21 mouse cellular contexts compared by ENCODE assay signal in the genomic region with DNA sequence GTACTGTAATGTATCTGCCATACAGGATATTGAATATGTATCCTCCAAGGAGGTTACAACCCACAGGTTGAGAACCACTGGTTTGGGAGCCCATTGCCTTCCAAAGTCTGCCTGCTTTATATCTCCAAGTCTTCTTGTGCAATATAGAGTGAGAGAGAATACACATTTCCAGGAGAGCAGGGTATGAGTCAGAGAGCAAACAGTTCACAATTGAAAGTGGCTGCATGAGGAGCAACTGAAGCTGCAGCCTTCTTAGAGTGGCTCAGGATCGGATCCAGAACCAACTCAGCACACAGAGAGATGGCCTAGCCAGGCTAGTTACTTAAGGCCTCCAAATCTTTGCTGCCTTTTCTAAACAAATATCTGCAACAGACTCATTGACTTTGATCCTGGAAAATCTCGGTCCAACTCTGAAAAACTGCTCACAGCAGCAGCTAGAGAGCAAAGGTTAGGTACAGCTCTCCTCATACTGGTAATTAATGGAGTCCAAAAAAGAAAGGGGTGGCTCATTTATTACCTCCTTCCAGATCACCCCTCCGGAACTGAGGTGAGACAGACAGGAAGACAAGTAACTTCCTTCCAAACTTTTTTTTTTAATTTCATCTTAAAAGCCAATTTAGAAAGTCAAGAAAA. TPM values are rescaled to one million over a fixed set of nuclear protein-coding genes. Genes with fewer than 3 reads are reported as not detected.
DNase-seq lines count a peak whose midpoint lies in the region; ATAC-seq and TF ChIP-seq lines count a peak whose summit lies in the region.
"Had no signal": no experiment of that assay in that cellular context is flagged by ENCODE, and none has a peak within 500 bp of the region (broad histone marks: within the 10 kb centered on the region; RNA-seq: fewer than 3 reads in every experiment).

No protein-coding gene starts in this region.

- no peak for TF ChIP-seq EP300 in lung, postnatal 0 days (IDR thresholded peaks at IDR 0.05)

- no peak overlapping the region for H3K27ac ChIP-seq in intestine, postnatal 0 days (ENCODE audit: low read depth, low read length)
- no peak overlapping the region for H3K27ac ChIP-seq in lung, postnatal 0 days (ENCODE audit: low read length)
- H3K27ac ChIP-seq: hindbrain, embryonic 15.5 days; limb, embryonic 13.5 days; liver, embryonic 15.5 days; midbrain, embryonic 13.5 days; neural tube, embryonic 13.5 days had no signal

- 30% methylated on average over 3 of the region's 3 CpGs for WGBS in intestine, postnatal 0 days
- 33% methylated on average over 3 of the region's 3 CpGs for WGBS in lung, postnatal 0 days

- peak; percentile 27 for DNase-seq in kidney, postnatal 14 days
- DNase-seq in kidney, postnatal 10 days: no peak
- DNase-seq in lung, postnatal 0 days (ENCODE audit: low spot score): peak; percentile 64
- DNase-seq in yolk sac, embryonic 10.5 days (ENCODE audit: low spot score): peak; percentile 18
- DNase-seq in adrenal gland, adult 8-10 months: no peak
- DNase-seq: adrenal gland, adult 2 months; cerebellum, adult 9-10 months; gastrocnemius, postnatal 14 days; heart, adult 18-20 months; heart, postnatal 36 days; right cerebral cortex, adult 18-20 months; thymus, postnatal 36 days had no signal

- no peak overlapping the region for H3K4me2 ChIP-seq in intestine, postnatal 0 days (replicated peaks; ENCODE audit: low read depth)
- no peak overlapping the region for H3K4me2 ChIP-seq in lung, postnatal 0 days (replicated peaks; ENCODE audit: low read depth, low read length)
- H3K4me2 ChIP-seq: hindbrain, embryonic 15.5 days; limb, embryonic 13.5 days; liver, embryonic 15.5 days; midbrain, embryonic 13.5 days; neural tube, embryonic 13.5 days had no signal

- ATAC-seq in intestine, postnatal 0 days: peak; percentile 63
- peak; percentile 72 for ATAC-seq in lung, postnatal 0 days
- no peak for ATAC-seq in erythroid progenitor cell, adult 5-6 weeks (replicated peaks; ENCODE audit: low FRiP score, poor library complexity, severe bottlenecking)
- ATAC-seq: forebrain, embryonic 14.5 days; midbrain, embryonic 13.5 days had no signal

- no peaks in the 10 kb centered on the region for H3K4me1 ChIP-seq in intestine, postnatal 0 days (replicated peaks; ENCODE audit: control insufficient read depth, insufficient read depth, low read length)
- H3K4me1 ChIP-seq in lung, postnatal 0 days (ENCODE audit: insufficient read depth, low read depth, low read length): no peaks in the 10 kb centered on the region
- H3K4me1 ChIP-seq: hindbrain, embryonic 15.5 days; liver, embryonic 15.5 days; midbrain, embryonic 13.5 days; neural tube, embryonic 13.5 days had no signal

- TF ChIP-seq CTCF in intestine, postnatal 0 days (IDR thresholded peaks at IDR 0.05; ENCODE audit: low read depth): no peak
- no peak for TF ChIP-seq CTCF in lung, postnatal 0 days (IDR thresholded peaks at IDR 0.05)

- H3K9me3 ChIP-seq in intestine, postnatal 0 days (ENCODE audit: control insufficient read depth): no peaks in the 10 kb centered on the region
- H3K9me3 ChIP-seq in lung, postnatal 0 days (ENCODE audit: low read length): no peaks in the 10 kb centered on the region
- H3K9me3 ChIP-seq: hindbrain, embryonic 15.5 days; limb, embryonic 13.5 days; liver, embryonic 15.5 days; midbrain, embryonic 13.5 days; neural tube, embryonic 13.5 days had no signal

- no peaks in the 10 kb centered on the region for H3K36me3 ChIP-seq in intestine, postnatal 0 days (ENCODE audit: control insufficient read depth, insufficient read depth)
- H3K36me3 ChIP-seq in lung, postnatal 0 days (ENCODE audit: insufficient read depth, low read length): no peaks in the 10 kb centered on the region
- H3K36me3 ChIP-seq: hindbrain, embryonic 15.5 days; limb, embryonic 13.5 days; liver, embryonic 15.5 days; midbrain, embryonic 13.5 days; neural tube, embryonic 13.5 days had no signal

- H3K9ac ChIP-seq in intestine, postnatal 0 days (ENCODE audit: low read depth, low read length): no peak overlapping the region
- H3K9ac ChIP-seq in lung, postnatal 0 days (replicated peaks; ENCODE audit: low read depth): no peak overlapping the region
- H3K9ac ChIP-seq: hindbrain, embryonic 15.5 days; limb, embryonic 13.5 days; liver, embryonic 15.5 days; midbrain, embryonic 13.5 days; neural tube, embryonic 13.5 days had no signal

- H3K27me3 ChIP-seq in intestine, postnatal 0 days (replicated peaks; ENCODE audit: control insufficient read depth, insufficient read depth, low read length): no peaks in the 10 kb centered on the region
- no peaks in the 10 kb centered on the region for H3K27me3 ChIP-seq in lung, postnatal 0 days (replicated peaks; ENCODE audit: insufficient read depth, low read length)
- H3K27me3 ChIP-seq: liver, embryonic 15.5 days had no signal

- H3K4me3 ChIP-seq in intestine, postnatal 0 days (ENCODE audit: low read depth, low read length): no peak overlapping the region
- no peak overlapping the region for H3K4me3 ChIP-seq in lung, postnatal 0 days (ENCODE audit: low read depth, low read length)
- H3K4me3 ChIP-seq: erythroblast, embryonic 14.5 days; hindbrain, embryonic 15.5 days; limb, embryonic 13.5 days; liver, embryonic 15.5 days; midbrain, embryonic 13.5 days; neural tube, embryonic 13.5 days had no signal

RNA-seq across cellular contexts. Expression of a gene that starts 56.6 kb away (rescaled TPM):
- 0.34 and 0.37 TPM in 2 replicates for polyA plus RNA-seq in intestine, postnatal 0 days (2015; fragmentation: Nextera tagmentation; extraction: Ambion mirVana)
- polyA plus RNA-seq in lung, postnatal 0 days (2015; fragmentation: Nextera tagmentation; extraction: Ambion mirVana): 0.49 and 0.81 TPM in 2 replicates
- 1 to 10 TPM; 1.1 to 1.7 (median 1.5) TPM for total RNA-seq in adrenal gland, adult 8-10 months (2022)
- not detected in 2 replicates for total RNA-seq in erythroid progenitor cell, adult 5-6 weeks (2015; ENCODE audit: low replicate concordance)
- total RNA-seq in erythroid progenitor cell, adult 5-6 weeks (2017; ENCODE audit: low replicate concordance): not detected in 2 replicates
- polyA plus RNA-seq: erythroblast, embryonic 14.5 days had no signal

Comparison
In these comparisons a context has a peak if more than half of its experiments do, and no peak if none do; other contexts are left out.
1. DNase-seq: peak in kidney, postnatal 14 days (single experiment), lung, postnatal 0 days (single experiment) and yolk sac, embryonic 10.5 days (single experiment); none in kidney, postnatal 10 days (single experiment) and adrenal gland, adult 8-10 months (single experiment).